Mouse (Mus musculus) heart, postnatal 0 days (tissue): ENCODE results near the gene Erbb4.

Experiments used
- CTCF ChIP-seq: IDR thresholded peaks from 2 replicates; pipeline ENCODE4 v1.5.1; 2016; ENCODE audit warnings: antibody characterized with exemption, control low read depth, low read depth
- EP300 ChIP-seq: IDR thresholded peaks from 2 replicates; pipeline ENCODE4 v1.6.1; 2016; ENCODE audit warnings: antibody characterized with exemption, low read depth

- TF ChIP-seq CTCF (peak; percentile 55), EP300 (no peak)
Measured at GRCm38 (mm10) chr1:69118249-69118938, 10.5 kb upstream of the Erbb4 start.
